Mouse (Mus musculus) mouse trophoblast stem cell (cell line): ENCODE measurements around the gene Pold1.

Experiments used
- in situ Hi-C, 2 experiments: fragments of 300-500 bp; cut with MseI, MboI; formaldehyde crosslinking; loops; 2 replicates in 1 of 2; 3 replicates in 1 of 2; pipeline ENCODE4 v1.15.1; 2025

Gene Pold1

DNA sequence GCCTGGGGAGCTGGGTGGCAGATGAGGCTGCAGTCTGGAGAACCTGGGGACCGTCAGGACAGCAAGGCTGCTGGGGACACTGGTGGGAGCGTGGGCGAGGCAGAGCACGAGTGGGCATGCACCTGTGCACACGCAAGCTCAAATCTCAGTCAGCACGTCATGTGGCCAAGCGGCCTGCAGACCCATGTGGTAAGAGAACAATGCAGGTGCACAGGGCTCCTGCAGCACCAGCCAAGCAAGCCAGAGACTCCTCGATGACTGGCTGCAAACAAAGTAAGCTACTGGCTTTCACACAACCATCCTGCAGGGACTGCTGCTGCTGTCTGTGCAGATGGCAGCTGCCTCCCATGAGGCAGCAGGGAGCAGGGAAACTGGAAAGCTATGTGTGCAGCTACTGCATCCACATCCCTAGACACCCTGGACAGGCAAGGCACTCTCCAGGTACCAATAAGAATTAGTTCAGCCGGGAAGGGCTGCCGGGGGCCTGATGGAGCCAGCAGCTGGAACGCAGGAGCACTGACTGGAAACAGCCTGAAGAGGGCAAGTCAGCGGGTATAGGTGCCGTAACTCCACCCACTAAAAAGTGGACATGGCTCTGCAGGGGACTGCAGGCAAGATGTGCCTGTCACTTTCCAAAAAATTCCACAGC, 61.6 kb downstream of the Pold1 start:
- in situ Hi-C loops, result no loop called here

- in situ Hi-C loops, result no loop called here
Measured at GRCm38 (mm10) chr7:44485572-44486195, 63.0 kb downstream of the Pold1 start.

GRCm38 (mm10) chr7:44484841-44485571, 63.6 kb downstream of the Pold1 start:
- in situ Hi-C loops, result loop anchor here in 1 of 2 experiments (5.0 kb wide), 1 partner anchor 83 kb away; no protein-coding TSS in a partner anchor

DNA sequence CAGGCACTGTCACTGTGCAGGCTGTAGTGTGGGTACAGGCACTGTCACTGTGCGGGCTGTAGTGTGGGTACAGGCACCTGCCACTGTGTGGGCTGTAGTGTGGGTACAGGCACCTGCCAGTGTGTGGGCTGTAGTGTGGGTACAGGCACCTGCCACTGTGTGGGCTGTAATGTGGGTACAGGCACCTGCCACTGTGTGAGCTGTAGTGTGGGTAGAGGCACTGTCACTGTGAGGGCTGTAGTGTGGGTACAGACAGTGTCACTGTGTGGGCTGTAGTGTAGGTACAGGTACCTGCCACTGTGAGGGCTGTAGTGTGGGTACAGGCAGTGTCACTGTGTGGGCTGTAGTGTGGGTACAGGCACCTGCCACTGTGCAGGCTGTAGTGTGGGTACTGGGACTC, 64.5 kb downstream of the Pold1 start:
- in situ Hi-C loops, result loop anchor here in 1 of 2 experiments (5.0 kb wide), 1 partner anchor 82 kb away; no protein-coding TSS in a partner anchor

DNA sequence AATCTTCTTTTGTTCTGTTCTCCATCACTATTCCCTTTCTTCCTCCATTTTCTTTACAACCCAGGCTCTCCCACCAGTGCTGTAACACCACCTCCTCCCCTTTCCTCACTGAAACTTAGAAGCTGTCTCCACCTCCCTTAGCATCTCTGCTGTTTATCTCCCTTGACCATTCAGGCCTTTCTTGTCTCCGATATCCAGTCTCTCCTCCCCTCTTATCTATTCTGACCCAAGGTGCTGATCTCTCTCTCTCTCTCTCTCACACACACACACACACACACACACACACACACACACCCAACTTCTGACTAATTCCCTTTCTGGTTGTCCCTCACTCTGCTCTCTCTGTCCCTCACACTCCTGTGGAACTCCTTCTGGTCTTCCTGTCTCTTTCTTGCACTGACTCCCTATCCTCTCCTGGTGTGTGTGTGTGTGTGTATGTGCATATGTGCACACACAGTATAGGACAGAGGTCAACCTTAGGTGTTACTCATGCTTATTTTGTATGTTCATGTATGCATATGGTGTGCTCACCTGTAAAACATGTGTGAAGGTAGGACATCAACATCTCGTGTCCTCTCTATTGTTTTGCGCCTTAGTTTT, 65.7 kb downstream of the Pold1 start:
- in situ Hi-C loops, result loop anchor here in 1 of 2 experiments (5.0 kb wide), 1 partner anchor 81 kb away; no protein-coding TSS in a partner anchor
